8 mouse cellular contexts compared by ENCODE assay signal in the genomic region with DNA sequence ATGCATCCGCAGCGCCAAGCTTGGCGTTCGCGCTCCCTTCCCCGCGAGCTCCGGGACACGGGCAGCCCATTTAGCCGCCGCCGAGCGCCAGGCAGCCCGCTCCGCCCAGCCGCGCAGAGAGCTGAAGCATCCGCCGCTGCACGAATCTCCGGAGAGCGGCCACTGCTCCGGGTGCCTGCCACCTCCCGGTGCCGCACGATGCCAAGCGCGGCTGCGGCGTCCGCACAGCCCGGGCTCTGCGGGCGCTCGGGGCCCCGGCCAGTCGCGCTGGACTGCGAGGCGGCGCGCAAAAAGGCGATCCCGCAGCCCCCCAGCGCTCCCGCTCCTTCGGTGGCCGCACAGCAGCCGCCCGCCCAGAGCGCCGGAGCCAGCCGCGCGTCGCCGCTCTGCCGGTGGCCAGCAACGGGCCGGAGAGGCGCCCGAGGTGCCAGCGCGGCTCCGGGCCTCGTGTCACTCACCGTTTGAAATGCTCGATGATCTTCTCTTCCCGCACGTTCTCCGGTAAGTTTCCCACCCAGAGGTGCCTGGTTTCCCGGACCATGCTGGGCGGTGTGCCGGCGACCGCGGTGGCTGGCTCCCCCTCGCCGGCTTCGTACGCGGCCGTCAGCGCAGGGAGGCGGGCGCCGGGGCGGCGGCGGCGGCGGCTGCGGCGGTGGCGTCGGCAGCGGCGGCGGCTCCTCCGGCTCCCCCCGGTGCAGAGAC. TPM values are rescaled to one million over a fixed set of nuclear protein-coding genes. Genes with fewer than 3 reads are reported as not detected.
DNase-seq lines count a peak whose midpoint lies in the region; ATAC-seq and TF ChIP-seq lines count a peak whose summit lies in the region.

No protein-coding gene starts in this region.

- TF ChIP-seq POLR2A in cortical plate, adult 2 months (IDR thresholded peaks at IDR 0.05; ENCODE audit: extremely low read depth, insufficient read depth, low read length), result no peak

- peak overlapping the region; percentile 95 for H3K4me2 ChIP-seq in kidney, embryonic 16.5 days (replicated peaks; ENCODE audit: low read depth, low read length)

- no peak for TF ChIP-seq CTCF in G1E (IDR thresholded peaks at IDR 0.05; ENCODE audit: low read depth, low read length)
- TF ChIP-seq CTCF in cortical plate, adult 2 months (IDR thresholded peaks at IDR 0.05; ENCODE audit: extremely low read depth, insufficient read depth, low read length), result no peak

- H3K27me3 ChIP-seq in G1E (ENCODE audit: insufficient read depth, low read length), result no peaks in the 10 kb centered on the region
- no peaks in the 10 kb centered on the region for H3K27me3 ChIP-seq in kidney, embryonic 16.5 days (ENCODE audit: insufficient read depth, low read length)

- H3K9ac ChIP-seq in kidney, embryonic 16.5 days (replicated peaks; ENCODE audit: low read length), result peak overlapping the region; percentile 97

- peak; percentile 63 to 81 for DNase-seq in adrenal gland, adult (ENCODE audit: inconsistent age in 2 of 2, low spot score in 1 of 2)
- no peak for DNase-seq in adrenal gland, adult 8-10 months
- no peak for DNase-seq in G1E (ENCODE audit: low spot score)
- DNase-seq in heart, adult 9 months (ENCODE audit: low spot score in 2 of 2), result peak; percentile 23 to 34
- peak; percentile 59 for DNase-seq in lung, postnatal 36 days
- peak; percentile 58 for DNase-seq in spleen, postnatal 36 days (ENCODE audit: low spot score in 2 of 2)

- H3K27ac ChIP-seq in cortical plate, adult 2 months (ENCODE audit: insufficient read depth, low read length), result peak overlapping the region; percentile 86
- H3K27ac ChIP-seq in kidney, embryonic 16.5 days (ENCODE audit: low read length), result peak overlapping the region; percentile 99

- peaks cover 6% of the 10 kb centered on the region for H3K36me3 ChIP-seq in G1E (replicated peaks)
- H3K36me3 ChIP-seq in kidney, embryonic 16.5 days (ENCODE audit: insufficient read depth, low read length), result no peaks in the 10 kb centered on the region

- peaks cover 61% of the 10 kb centered on the region for H3K4me1 ChIP-seq in G1E (ENCODE audit: insufficient read depth, low read depth, low read length)
- H3K4me1 ChIP-seq in cortical plate, adult 2 months (ENCODE audit: control insufficient read depth, insufficient read depth, low read length), result peaks cover 3% of the 10 kb centered on the region; the same call in 1 of the 2 replicates
- peaks cover 22% of the 10 kb centered on the region for H3K4me1 ChIP-seq in kidney, embryonic 16.5 days (ENCODE audit: insufficient read depth, low read length)

- ATAC-seq in G1E (ENCODE audit: extremely low read depth, insufficient number of reproducible peaks, low FRiP score, poor library complexity, severe bottlenecking), result no peak
- no peak for ATAC-seq in kidney, embryonic 16.5 days (ENCODE audit: low FRiP score, low TSS enrichment)

- H3K9me3 ChIP-seq in G1E (replicated peaks), result no peaks in the 10 kb centered on the region
- no peaks in the 10 kb centered on the region for H3K9me3 ChIP-seq in kidney, embryonic 16.5 days (ENCODE audit: low read length)

- 0% methylated on average over 92 of the region's 101 CpGs for WGBS in kidney, embryonic 16.5 days

- peak overlapping the region; percentile 89 for H3K4me3 ChIP-seq in G1E (ENCODE audit: low read depth, low read length)
- H3K4me3 ChIP-seq in cortical plate, adult 2 months (ENCODE audit: insufficient read depth, low read length), result peak overlapping the region; percentile 55
- peak overlapping the region; percentile 95 for H3K4me3 ChIP-seq in kidney, embryonic 16.5 days (ENCODE audit: low read length)

RNA-seq across cellular contexts. Expression of a gene that starts 0.5 kb away (rescaled TPM):
- total RNA-seq in adrenal gland, adult 8-10 months (2022), result 10 to 100 TPM; 53.0 to 94.3 (median 63.4) TPM
- total RNA-seq in G1E (2014; fragmentation: Nextera tagmentation), result 100 and 118 TPM in 2 replicates
- 19.2 and 21.4 TPM in 2 replicates for total RNA-seq in G1E (2017)
- 149 and 188 TPM in 2 replicates for polyA plus RNA-seq in G1E (2012)
- 12.4 and 13.0 TPM in 2 replicates for polyA plus RNA-seq in cortical plate, adult 2 months (2012; rRNA removed)
- 9.3 and 10.5 TPM in 2 replicates for polyA plus RNA-seq in kidney, embryonic 16.5 days (2015; fragmentation: Nextera tagmentation; extraction: Ambion mirVana)

Comparison
In these comparisons a context has a peak if more than half of its experiments do, and no peak if none do; other contexts are left out.
1. DNase-seq: peak in adrenal gland, adult (2 of 2), heart, adult 9 months (2 of 2), lung, postnatal 36 days (single experiment) and spleen, postnatal 36 days (2 of 2); none in adrenal gland, adult 8-10 months (single experiment) and G1E (single experiment).
2. RNA of a gene that starts 0.5 kb away (polyA plus RNA-seq): 149 to 188 TPM in G1E; 12.4 to 13.0 TPM in cortical plate, adult 2 months and 9.3 to 10.5 TPM in kidney, embryonic 16.5 days; every median in the first group is over 10 times any median in the second.
3. Peak in every context shown above with its lines, with median percentiles within 50 percentile points of each other: H3K4me3 ChIP-seq.